19 mouse cellular contexts compared by ENCODE assay signal in genomic region chr5:146900331-146900730, GRCm38 (mm10). TPM values are rescaled to one million over a fixed set of nuclear protein-coding genes. Genes with fewer than 3 reads are reported as not detected.
A peak's percentile ranks its signal among the peaks of the same experiment; 100 is the strongest.
DNase-seq lines count a peak whose midpoint lies in the region; ATAC-seq and TF ChIP-seq lines count a peak whose summit lies in the region.
"Had no signal": no experiment of that assay in that cellular context is flagged by ENCODE, and none has a peak within 500 bp of the region (broad histone marks: within the 10 kb centered on the region; RNA-seq: fewer than 3 reads in every experiment).

No protein-coding gene starts in this region.

- no peak overlapping the region for H3K27ac ChIP-seq in heart, embryonic 16.5 days (ENCODE audit: low read length)
- H3K27ac ChIP-seq in lung, embryonic 14.5 days (ENCODE audit: low read depth): no peak overlapping the region
- H3K27ac ChIP-seq: embryonic facial prominence, embryonic 13.5 days; heart, embryonic 15.5 days; hindbrain, embryonic 15.5 days; limb, embryonic 12.5 days; liver, embryonic 13.5 days; macrophage; midbrain, embryonic 13.5 days had no signal

- no peak overlapping the region for H3K4me2 ChIP-seq in heart, embryonic 16.5 days (ENCODE audit: low read depth, low read length)
- H3K4me2 ChIP-seq in lung, embryonic 14.5 days: no peak overlapping the region
- H3K4me2 ChIP-seq: embryonic facial prominence, embryonic 13.5 days; heart, embryonic 15.5 days; hindbrain, embryonic 15.5 days; limb, embryonic 12.5 days; liver, embryonic 13.5 days; midbrain, embryonic 13.5 days had no signal

- no peaks in the 10 kb centered on the region for H3K27me3 ChIP-seq in heart, embryonic 16.5 days (ENCODE audit: control insufficient read depth, insufficient read depth, low read length)
- H3K27me3 ChIP-seq in lung, embryonic 14.5 days (ENCODE audit: insufficient read depth, low read length): no peaks in the 10 kb centered on the region
- H3K27me3 ChIP-seq: embryonic facial prominence, embryonic 13.5 days; heart, embryonic 15.5 days; hindbrain, embryonic 15.5 days; limb, embryonic 12.5 days; liver, embryonic 13.5 days had no signal

- no peaks in the 10 kb centered on the region for H3K9me3 ChIP-seq in heart, embryonic 16.5 days (replicated peaks; ENCODE audit: control insufficient read depth, low read length)
- no peaks in the 10 kb centered on the region for H3K9me3 ChIP-seq in lung, embryonic 14.5 days (ENCODE audit: low read depth, low read length)
- H3K9me3 ChIP-seq: embryonic facial prominence, embryonic 13.5 days; heart, embryonic 15.5 days; hindbrain, embryonic 15.5 days; limb, embryonic 12.5 days; liver, embryonic 13.5 days; midbrain, embryonic 13.5 days had no signal

- intact Hi-C loops in heart, postnatal 25 days (cut with DNase I): no loop called here

- H3K9ac ChIP-seq in heart, embryonic 16.5 days (ENCODE audit: low read length): no peak overlapping the region
- no peak overlapping the region for H3K9ac ChIP-seq in lung, embryonic 14.5 days
- H3K9ac ChIP-seq: embryonic facial prominence, embryonic 13.5 days; heart, embryonic 15.5 days; hindbrain, embryonic 15.5 days; limb, embryonic 12.5 days; liver, embryonic 13.5 days; midbrain, embryonic 13.5 days had no signal

- no peaks in the 10 kb centered on the region for H3K36me3 ChIP-seq in heart, embryonic 16.5 days (ENCODE audit: control insufficient read depth, insufficient read depth)
- no peaks in the 10 kb centered on the region for H3K36me3 ChIP-seq in lung, embryonic 14.5 days (ENCODE audit: insufficient read depth)
- H3K36me3 ChIP-seq: embryonic facial prominence, embryonic 13.5 days; heart, embryonic 15.5 days; hindbrain, embryonic 15.5 days; limb, embryonic 12.5 days; liver, embryonic 13.5 days; midbrain, embryonic 13.5 days had no signal

- no peak overlapping the region for H3K4me3 ChIP-seq in heart, embryonic 16.5 days (ENCODE audit: low read length)
- no peak overlapping the region for H3K4me3 ChIP-seq in lung, embryonic 14.5 days (ENCODE audit: low read depth, low read length)
- no peak overlapping the region for H3K4me3 ChIP-seq in lung, adult 2 months (replicated peaks; ENCODE audit: extremely low read depth, low read depth, low read length)
- H3K4me3 ChIP-seq: embryonic facial prominence, embryonic 13.5 days; heart, embryonic 15.5 days; hindbrain, embryonic 15.5 days; limb, embryonic 12.5 days; liver, embryonic 13.5 days; midbrain, embryonic 13.5 days had no signal

- H3K4me1 ChIP-seq in heart, embryonic 16.5 days (ENCODE audit: control insufficient read depth, insufficient read depth, low read length): no peaks in the 10 kb centered on the region
- no peaks in the 10 kb centered on the region for H3K4me1 ChIP-seq in lung, embryonic 14.5 days (ENCODE audit: insufficient read depth)
- H3K4me1 ChIP-seq in lung, adult 2 months (ENCODE audit: control insufficient read depth, insufficient read depth, low read length): no peaks in the 10 kb centered on the region; the same call in 1 of the 2 replicates
- H3K4me1 ChIP-seq: embryonic facial prominence, embryonic 13.5 days; hindbrain, embryonic 15.5 days; limb, embryonic 12.5 days; midbrain, embryonic 13.5 days had no signal

- no peak for TF ChIP-seq POLR2A in lung, adult 2 months (IDR thresholded peaks at IDR 0.05; ENCODE audit: borderline replicate concordance, extremely low read depth, low read depth, low read length)

- peak; percentile 33 to 39 for DNase-seq in cerebellum, postnatal 10 days
- DNase-seq in cerebellum, adult 11-12 months: no peak
- no peak for DNase-seq in heart, postnatal 25 days (ENCODE audit: low spot score)
- DNase-seq in lung, embryonic 14.5 days: peak; percentile 67
- no peak for DNase-seq in lung, adult 2 months
- DNase-seq in R1 (ENCODE audit: low read depth, low spot score): peak; percentile 36
- DNase-seq in spleen, postnatal 36 days (ENCODE audit: low spot score in 2 of 2): no peak
- DNase-seq: adrenal gland, adult 8-10 months; cerebellum, adult 18-20 months; gastrocnemius, postnatal 14 days; liver, embryonic 13.5 days had no signal

- TF ChIP-seq CTCF in lung, embryonic 14.5 days (IDR thresholded peaks at IDR 0.05; ENCODE audit: low read depth): no peak
- TF ChIP-seq CTCF in lung, adult 2 months (IDR thresholded peaks at IDR 0.05; ENCODE audit: insufficient read depth, low read length): no peak

- ATAC-seq in heart, embryonic 16.5 days (replicated peaks; ENCODE audit: extremely low read depth, insufficient read depth, low FRiP score): peak; percentile 19; the same call in 1 of the 2 replicates
- no peak; the same call in 1 of the 2 replicates for ATAC-seq in lung, embryonic 14.5 days (ENCODE audit: insufficient read depth)
- ATAC-seq: midbrain, embryonic 13.5 days had no signal

- 38% methylated on average over 7 of the region's 7 CpGs for WGBS in heart, embryonic 16.5 days
- 25% methylated on average over 7 of the region's 7 CpGs for WGBS in lung, embryonic 14.5 days
- 35% methylated on average over 7 of the region's 7 CpGs for WGBS in lung, adult 2 months

RNA-seq across cellular contexts. Expression of gene Gtf3a, which starts 48.1 kb away (rescaled TPM):
- polyA plus RNA-seq in heart, embryonic 16.5 days (2015; fragmentation: Nextera tagmentation; extraction: Ambion mirVana): 83.4 and 86.0 TPM in 2 replicates
- total RNA-seq in heart, postnatal 25 days (2021): 10 to 100 TPM; 18.8 to 22.1 TPM
- polyA plus RNA-seq in lung, embryonic 14.5 days (2014; fragmentation: Nextera tagmentation; extraction: Ambion mirVana): 124 and 130 TPM in 2 replicates
- polyA plus RNA-seq in lung, adult 2 months (2012; rRNA removed): 35.2 and 52.8 TPM in 2 replicates

RNA-seq across cellular contexts. Expression of gene Rasl11a, which starts 55.5 kb away (rescaled TPM):
- 11.7 and 12.1 TPM in 2 replicates for polyA plus RNA-seq in heart, embryonic 16.5 days (2015; fragmentation: Nextera tagmentation; extraction: Ambion mirVana)
- 1 to 10 TPM; 2.2 to 3.9 TPM for total RNA-seq in heart, postnatal 25 days (2021)
- 18.6 and 20.4 TPM in 2 replicates for polyA plus RNA-seq in lung, embryonic 14.5 days (2014; fragmentation: Nextera tagmentation; extraction: Ambion mirVana)
- polyA plus RNA-seq in lung, adult 2 months (2012; rRNA removed): 20.5 and 26.7 TPM in 2 replicates
- total RNA-seq: neutrophil, adult 5-6 weeks had no signal
- polyA plus RNA-seq: macrophage had no signal

Comparison
In these comparisons a context has a peak if more than half of its experiments do, and no peak if none do; other contexts are left out.
1. DNase-seq: peak in cerebellum, postnatal 10 days (2 of 2), lung, embryonic 14.5 days (single experiment) and R1 (single experiment); none in cerebellum, adult 11-12 months (single experiment), heart, postnatal 25 days (single experiment), lung, adult 2 months (single experiment) and spleen, postnatal 36 days (0 of 2).